Mouse (Mus musculus) ES-Bruce4 (cell line): Measurements from ENCODE around the gene Cenpv.

Source experiments
- CTCF ChIP-seq: IDR thresholded peaks from one replicate; pipeline ENCODE4 v1.8.1; 2011; ENCODE audit warnings: low read depth, low read length
- EP300 ChIP-seq: IDR thresholded peaks from 2 replicates; pipeline ENCODE4 v1.6.1; 2011; ENCODE audit warnings: low read depth, low read length; ENCODE audit not compliant: insufficient read depth
- POLR2A ChIP-seq: IDR thresholded peaks from one replicate; pipeline ENCODE4 v1.8.1; 2011; ENCODE audit warnings: low read length; ENCODE audit not compliant: insufficient read depth

DNA sequence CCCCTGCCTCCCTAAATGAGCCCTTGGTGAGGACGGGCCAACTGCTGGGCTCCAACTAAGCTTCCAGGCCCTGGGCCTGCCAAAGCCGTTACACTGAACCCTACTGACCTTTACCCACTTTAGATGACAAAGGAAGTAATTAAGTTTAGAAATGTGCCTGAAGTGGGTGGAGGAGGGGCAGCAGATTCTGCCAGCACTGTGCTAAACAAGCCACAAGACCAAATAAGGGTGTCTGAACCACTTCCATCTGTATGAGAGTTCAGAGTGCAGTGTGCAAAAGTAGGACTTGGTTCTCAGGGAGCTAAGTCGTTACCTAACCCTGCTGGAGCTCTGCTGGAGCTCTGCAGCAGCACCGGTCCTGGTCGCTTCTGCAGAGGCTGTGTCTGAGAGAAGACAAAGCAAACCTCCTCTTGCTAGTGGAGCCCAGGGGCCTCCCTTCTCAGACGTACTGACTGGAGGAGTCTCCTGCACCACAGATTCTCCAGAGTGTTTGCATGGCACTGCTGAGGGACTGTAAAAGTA is 44.2 kb downstream of the Cenpv start:
- TF ChIP-seq POLR2A (peak; percentile 56), CTCF (no peak), EP300 (peak; percentile 93)
